Mouse (Mus musculus) heart, adult 2 months (tissue): ENCODE results near the gene Rbfox3.

Source experiments
- CTCF ChIP-seq: fragments of 200-600 bp; IDR thresholded peaks from 2 replicates; pipeline ENCODE4 v1.8.1; 2022; ENCODE audit warnings: antibody characterized with exemption, mild to moderate bottlenecking, moderate library complexity
- POLR2A ChIP-seq: fragments of 200-500 bp; IDR thresholded peaks from 2 replicates; pipeline ENCODE4 v1.6.1; 2011; ENCODE audit warnings: mild to moderate bottlenecking, low read depth, low read length, control low read depth; ENCODE audit not compliant: insufficient read depth

DNA sequence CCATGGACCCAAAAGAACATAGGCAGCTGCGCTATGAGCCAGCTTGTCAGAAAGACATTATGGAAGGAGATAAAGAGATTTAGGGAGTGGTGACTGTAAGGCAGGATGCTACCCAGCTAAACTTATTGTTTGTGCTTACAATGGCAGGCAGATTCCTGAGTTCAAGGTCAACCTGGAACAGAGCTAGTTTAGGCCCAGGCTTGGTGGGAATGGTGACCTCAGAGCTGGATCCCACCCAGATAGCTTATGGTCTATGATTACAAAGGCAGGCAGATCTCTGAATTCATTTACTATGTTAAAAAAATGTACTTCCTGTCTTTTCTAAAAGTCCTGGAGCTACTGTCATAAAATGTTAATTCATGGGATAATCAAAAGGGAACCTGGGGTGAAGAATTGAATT lies 123.3 kb downstream of the Rbfox3 start:
- TF ChIP-seq POLR2A (no peak), CTCF (no peak)
